Mouse (Mus musculus) MEL (cell line): ENCODE measurements around the gene Lonp1. TPM values are rescaled to one million over a fixed set of nuclear protein-coding genes. Genes with fewer than 3 reads are reported as not detected.

Experiments used
- DNase-seq: peaks from one replicate; pipeline ENCODE4 v3.0.0; 2011; ENCODE audit warnings: low read depth, low spot score
- H3K27ac ChIP-seq: 2 replicates; pipeline ENCODE4 v1.5.1; 2012; ENCODE audit warnings: low read depth, mild to moderate bottlenecking, control low read depth, low read length, moderate library complexity; ENCODE audit not compliant: control insufficient read depth
- H3K27me3 ChIP-seq, 2 experiments: fragments of 150-350 bp in 1 of 2; sonication (generic) in 1 of 2; 2 replicates each; pipeline ENCODE4 v1.6.1; 2012; ENCODE audit warnings: low read length in 2 of 2, mild to moderate bottlenecking in 2 of 2, improper control_type of control experiment in 1 of 2, moderate library complexity in 1 of 2; ENCODE audit not compliant: insufficient read depth in 2 of 2, control insufficient read depth in 1 of 2
- H3K36me3 ChIP-seq, 2 experiments: 2 replicates each; pipeline ENCODE4 v1.6.1; 2012 to 2014; ENCODE audit warnings: low read length in 2 of 2, improper control_type of control experiment in 1 of 2, inconsistent platforms in 1 of 2, mild to moderate bottlenecking in 1 of 2; ENCODE audit not compliant: insufficient read depth in 2 of 2, control insufficient read depth in 1 of 2
- H3K4me1 ChIP-seq, 2 experiments: fragments of 150-350 bp in 1 of 2; sonication (generic) in 1 of 2; 2 replicates each; pipeline ENCODE4 v1.6.1; 2012; ENCODE audit warnings: low read length in 2 of 2, improper control_type of control experiment in 1 of 2, mild to moderate bottlenecking in 1 of 2; ENCODE audit not compliant: insufficient read depth in 2 of 2, control insufficient read depth in 1 of 2
- H3K4me3 ChIP-seq, 2 experiments: fragments of 150-350 bp in 1 of 2; sonication (generic) in 1 of 2; 2 replicates each; pipeline ENCODE4 v1.5.1; 2012; ENCODE audit warnings: low read depth in 2 of 2, low read length in 2 of 2, mild to moderate bottlenecking in 2 of 2, moderate library complexity in 2 of 2, control low read depth in 1 of 2, improper control_type of control experiment in 1 of 2; ENCODE audit not compliant: control insufficient read depth in 1 of 2, insufficient read depth in 1 of 2
- H3K79me2 ChIP-seq: 2 replicates; pipeline ENCODE4 v1.6.1; 2012; ENCODE audit warnings: mild to moderate bottlenecking, low read length, moderate library complexity; ENCODE audit not compliant: control insufficient read depth, poor library complexity, insufficient read depth
- H3K9ac ChIP-seq: 2 replicates; pipeline ENCODE4 v1.6.1; 2012; ENCODE audit warnings: low read depth, mild to moderate bottlenecking, control low read depth, low read length, moderate library complexity; ENCODE audit not compliant: control insufficient read depth, poor library complexity, severe bottlenecking
- H3K9me3 ChIP-seq: fragments of 150-350 bp; sonication (generic); replicated peaks from 2 replicates; pipeline ENCODE4 v1.6.1; 2012; ENCODE audit warnings: mild to moderate bottlenecking, low read length, improper control_type of control experiment, moderate library complexity; ENCODE audit not compliant: insufficient read depth
- BHLHE40 ChIP-seq: IDR thresholded peaks from 2 replicates; pipeline ENCODE4 v1.6.1; 2012; ENCODE audit warnings: low read depth, mild to moderate bottlenecking, inconsistent platforms, low read length, improper control_type of control experiment, borderline replicate concordance
- E2F4 ChIP-seq: IDR thresholded peaks from 2 replicates; pipeline ENCODE4 v1.6.1; 2011; ENCODE audit warnings: low read depth, low read length, improper control_type of control experiment, borderline replicate concordance
- EP300 ChIP-seq, 2 experiments: IDR thresholded peaks; 2 replicates each; pipeline ENCODE4 v1.6.1; 2011; ENCODE audit warnings: improper control_type of control experiment in 2 of 2, low read length in 2 of 2, low read depth in 1 of 2, mild to moderate bottlenecking in 1 of 2
- ETS1 ChIP-seq: IDR thresholded peaks from 2 replicates; pipeline ENCODE4 v1.6.1; 2012; ENCODE audit warnings: low read depth, mild to moderate bottlenecking, inconsistent platforms, low read length, improper control_type of control experiment, moderate library complexity
- JUND ChIP-seq: IDR thresholded peaks from 2 replicates; pipeline ENCODE4 v1.6.1; 2011; ENCODE audit warnings: low read depth, mild to moderate bottlenecking, improper control_type of control experiment, low read length
- KAT2A ChIP-seq: conservative IDR thresholded peaks from 2 replicates; pipeline ENCODE4 v1.6.1; 2012; ENCODE audit warnings: low read depth, low read length, improper control_type of control experiment, inconsistent platforms
- MAFK ChIP-seq: IDR thresholded peaks from 2 replicates; pipeline ENCODE4 v1.6.1; 2011; ENCODE audit warnings: low read depth, mild to moderate bottlenecking, low read length, improper control_type of control experiment, borderline replicate concordance
- MEF2A ChIP-seq: IDR thresholded peaks from 2 replicates; pipeline ENCODE4 v1.6.1; 2014; ENCODE audit warnings: low read depth, mild to moderate bottlenecking, inconsistent platforms, low read length, improper control_type of control experiment; ENCODE audit not compliant: poor library complexity, insufficient replicate concordance, severe bottlenecking; ENCODE audit errors: extremely low read depth
- MYB ChIP-seq: IDR thresholded peaks from 2 replicates; pipeline ENCODE4 v1.6.1; 2011; ENCODE audit warnings: mild to moderate bottlenecking, low read depth, low read length, improper control_type of control experiment
- MYC ChIP-seq: IDR thresholded peaks from 2 replicates; pipeline ENCODE4 v1.6.1; 2011; ENCODE audit warnings: low read depth, mild to moderate bottlenecking, low read length, improper control_type of control experiment, moderate library complexity
- NELFE ChIP-seq: IDR thresholded peaks from 2 replicates; pipeline ENCODE4 v1.6.1; 2011; ENCODE audit warnings: low read depth, low read length, improper control_type of control experiment
- NRF1 ChIP-seq: IDR thresholded peaks from 2 replicates; pipeline ENCODE4 v1.6.1; 2014; ENCODE audit warnings: low read depth, mild to moderate bottlenecking, inconsistent platforms, low read length, improper control_type of control experiment, moderate library complexity; ENCODE audit not compliant: poor library complexity, insufficient read depth, severe bottlenecking
- POLR2A ChIP-seq, 2 experiments: IDR thresholded peaks; 2 replicates each; pipeline ENCODE4 v1.6.1; 2011 to 2012; ENCODE audit warnings: low read length in 2 of 2, mild to moderate bottlenecking in 2 of 2, control low read depth in 1 of 2, improper control_type of control experiment in 1 of 2, low read depth in 1 of 2, moderate library complexity in 1 of 2; ENCODE audit not compliant: control insufficient read depth in 1 of 2, insufficient read depth in 1 of 2, poor library complexity in 1 of 2
- POLR2AphosphoS2 ChIP-seq: IDR thresholded peaks from 2 replicates; pipeline ENCODE4 v1.6.1; 2011; ENCODE audit warnings: low read length, improper control_type of control experiment
- POLR2AphosphoS5 ChIP-seq: IDR thresholded peaks from 2 replicates; pipeline ENCODE4 v1.6.1; 2012; ENCODE audit warnings: low read depth, borderline replicate concordance, mild to moderate bottlenecking, inconsistent platforms, low read length, moderate library complexity, mixed read lengths
- RAD21 ChIP-seq: IDR thresholded peaks from 2 replicates; pipeline ENCODE4 v1.6.1; 2011; ENCODE audit warnings: mild to moderate bottlenecking, low read depth, low read length, improper control_type of control experiment
- RCOR1 ChIP-seq: IDR thresholded peaks from 2 replicates; pipeline ENCODE4 v1.6.1; 2012; ENCODE audit warnings: low read depth, mild to moderate bottlenecking, inconsistent platforms, low read length, improper control_type of control experiment
- SIN3A ChIP-seq: IDR thresholded peaks from 2 replicates; pipeline ENCODE4 v1.6.1; 2012; ENCODE audit warnings: low read length, improper control_type of control experiment, inconsistent platforms
- SMC3 ChIP-seq: IDR thresholded peaks from 2 replicates; pipeline ENCODE4 v1.6.1; 2011; ENCODE audit warnings: low read depth, low read length, improper control_type of control experiment
- TAL1 ChIP-seq: IDR thresholded peaks from 2 replicates; pipeline ENCODE4 v1.6.1; 2012; ENCODE audit warnings: mild to moderate bottlenecking, inconsistent platforms, low read length, moderate library complexity, mixed read lengths
- TCF12 ChIP-seq: IDR thresholded peaks from 2 replicates; pipeline ENCODE4 v1.6.1; 2014; ENCODE audit warnings: low read depth, mild to moderate bottlenecking, inconsistent platforms, low read length, improper control_type of control experiment, moderate library complexity
- USF1 ChIP-seq: IDR thresholded peaks from 2 replicates; pipeline ENCODE4 v1.6.1; 2014; ENCODE audit warnings: low read depth, mild to moderate bottlenecking, inconsistent platforms, low read length, improper control_type of control experiment, moderate library complexity
- USF2 ChIP-seq, 2 experiments: IDR thresholded peaks; 2 replicates each; pipeline ENCODE4 v1.6.1; 2011 to 2012; ENCODE audit warnings: improper control_type of control experiment in 2 of 2, low read length in 2 of 2, borderline replicate concordance in 1 of 2, inconsistent platforms in 1 of 2, low read depth in 1 of 2, mild to moderate bottlenecking in 1 of 2; ENCODE audit not compliant: insufficient read depth in 1 of 2
- ZNF384 ChIP-seq: IDR thresholded peaks from 2 replicates; pipeline ENCODE4 v1.6.1; 2012; ENCODE audit warnings: low read depth, mild to moderate bottlenecking, inconsistent platforms, low read length, improper control_type of control experiment
- polyA plus RNA-seq, 2 experiments: library from polyadenylated mRNA; stranded (reverse) in 1 of 2; unstranded in 1 of 2; fragments of >175 nt in 1 of 2; fragments of >200 nt in 1 of 2; gene quantifications; 2 replicates each; pipeline versions ENCODE4 v1.2.1 to v1.2.4; 2012; ENCODE audit warnings: low replicate concordance in 2 of 2, low read depth in 1 of 2; ENCODE audit not compliant: insufficient read length in 2 of 2, insufficient read depth in 1 of 2, missing spikeins in 1 of 2
- total RNA-seq: library from RNA; depleted of rRNA; stranded (reverse); fragments of 300-350 nt; gene quantifications from 2 replicates; pipeline ENCODE4 v1.2.3, GENCODE M21; 2012

The Lonp1 gene
- total and polyA plus RNA-seq, 3 experiments = 162 to 296 (median 197) TPM

DNA sequence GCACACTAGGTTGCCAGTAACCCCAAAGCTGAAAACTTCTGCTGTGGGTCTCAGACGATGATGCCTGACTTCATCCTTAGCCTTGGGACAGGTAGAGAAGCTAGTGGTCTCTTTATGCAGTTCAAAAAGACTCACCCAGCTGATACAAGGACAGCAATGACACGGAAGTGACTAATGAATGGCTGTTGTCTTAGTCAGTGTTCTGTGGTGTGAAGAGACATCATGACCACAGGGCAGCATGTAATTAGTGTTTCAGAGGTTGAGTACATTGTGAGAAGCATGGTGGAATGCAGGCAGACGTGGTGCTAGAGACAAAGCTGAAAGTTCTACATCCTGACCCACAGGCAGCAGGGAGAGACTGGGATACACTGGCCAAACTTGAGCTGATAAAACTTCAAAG lies 40.9 kb upstream of the Lonp1 start:
- Histone ChIP-seq H3K27me3 (no peaks in the 10 kb centered on the region), H3K9me3 (no peaks in the 10 kb centered on the region), H3K4me3 (no peak overlapping the region), H3K27ac (no peak overlapping the region), H3K4me1 (peaks cover 0 to 6% of the 10 kb centered on the region in 2 experiments; a peak in 2 of 4 replicates), H3K36me3 (no peaks in the 10 kb centered on the region), H3K79me2 (peaks cover under 1% of the 10 kb centered on the region; the same call in 1 of the 2 replicates), H3K9ac (no peak overlapping the region)
- DNase-seq = no peak
- TF ChIP-seq ETS1 = no peak
- TF ChIP-seq NELFE = no peak

DNA sequence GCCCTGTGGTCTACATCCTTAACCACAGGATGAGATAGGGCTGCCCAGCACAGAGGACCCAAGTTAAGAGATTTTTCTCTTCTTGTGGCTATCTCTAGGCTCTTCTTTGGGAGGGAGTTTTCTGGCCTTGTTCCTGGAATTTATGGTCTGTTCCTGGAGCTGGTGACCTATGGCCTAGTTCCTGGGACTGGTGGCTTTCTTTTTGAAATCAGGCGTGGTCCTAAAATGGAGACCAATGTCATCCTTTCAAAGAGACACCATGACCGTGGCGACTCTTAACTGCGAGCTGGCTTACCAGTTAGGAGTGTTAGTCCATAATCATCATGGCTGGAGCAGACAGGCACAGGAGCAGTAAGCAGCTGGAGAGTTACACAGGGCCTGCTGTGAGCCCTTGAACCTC lies 39.7 kb upstream of the Lonp1 start:
- no peak for DNase-seq
- H3K9me3 ChIP-seq = no peaks in the 10 kb centered on the region
- no peak overlapping the region for H3K4me3 ChIP-seq

DNA sequence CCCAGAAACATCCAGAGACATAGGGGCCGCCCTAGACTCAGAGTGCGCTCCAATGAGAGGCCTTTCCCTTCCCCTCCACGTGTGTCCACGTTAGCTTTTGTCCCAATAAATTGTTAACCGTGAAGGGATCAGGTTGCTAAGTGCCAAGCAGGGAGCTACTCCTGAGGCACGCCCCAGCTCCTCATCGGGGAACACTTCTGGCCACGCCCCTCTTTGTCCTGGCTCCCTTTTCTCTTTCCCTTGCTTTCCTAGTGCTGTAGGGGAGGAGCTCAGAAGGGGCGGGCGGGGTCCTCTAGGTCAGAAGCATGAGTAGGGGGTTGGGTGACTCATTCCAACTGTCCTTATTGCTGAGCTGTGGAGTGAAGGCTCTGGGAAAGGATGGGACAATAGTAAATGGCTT lies 37.6 kb upstream of the Lonp1 start:
- H3K36me3 ChIP-seq = no peaks in the 10 kb centered on the region
- H3K27ac ChIP-seq = no peak overlapping the region
- TF ChIP-seq JUND = no peak
- TF ChIP-seq MAFK = no peak
- no peak for TF ChIP-seq SMC3
- TF ChIP-seq TCF12 = no peak
- TF ChIP-seq POLR2AphosphoS2 = no peak
- TF ChIP-seq POLR2A (IDR thresholded peaks at IDR 0.05; ENCODE audit: control insufficient read depth in 1 of 2, insufficient read depth in 1 of 2, low read depth in 1 of 2, low read length in 2 of 2, poor library complexity in 1 of 2) = no peak
- TF ChIP-seq SIN3A = no peak
- TF ChIP-seq BHLHE40 = no peak
- TF ChIP-seq TAL1 = no peak
- TF ChIP-seq POLR2AphosphoS5 = no peak
- no peak for TF ChIP-seq ZNF384
- no peak for TF ChIP-seq EP300 (IDR thresholded peaks at IDR 0.05; ENCODE audit: low read depth in 1 of 2, low read length in 2 of 2)
- no peak for TF ChIP-seq KAT2A
- no peak for TF ChIP-seq USF1
- no peak for TF ChIP-seq MYC
- TF ChIP-seq RCOR1 = no peak
- TF ChIP-seq MEF2A = no peak
- no peak for TF ChIP-seq MYB
- no peak for TF ChIP-seq E2F4
- no peaks in the 10 kb centered on the region for H3K9me3 ChIP-seq
- peaks cover 0 to 3% of the 10 kb centered on the region in 2 experiments; a peak in 1 of 4 replicates for H3K4me1 ChIP-seq
- no peaks in the 10 kb centered on the region for H3K27me3 ChIP-seq
- DNase-seq = no peak
- H3K79me2 ChIP-seq = no peaks in the 10 kb centered on the region
- H3K4me3 ChIP-seq = no peak overlapping the region
- H3K9ac ChIP-seq = no peak overlapping the region

More for the DNA sequence above, 39.7 kb upstream of the Lonp1 start:
- H3K27me3 ChIP-seq = no peaks in the 10 kb centered on the region
- H3K36me3 ChIP-seq = no peaks in the 10 kb centered on the region
- no peaks in the 10 kb centered on the region for H3K79me2 ChIP-seq
- peaks cover 0 to 3% of the 10 kb centered on the region in 2 experiments; a peak in 1 of 4 replicates for H3K4me1 ChIP-seq
- no peak for TF ChIP-seq RCOR1
- no peak for TF ChIP-seq SMC3
- TF ChIP-seq MYB = no peak
- TF ChIP-seq EP300 (IDR thresholded peaks at IDR 0.05; ENCODE audit: low read depth in 1 of 2, low read length in 2 of 2) = no peak
- TF ChIP-seq E2F4 = no peak
- no peak for TF ChIP-seq USF2 (IDR thresholded peaks at IDR 0.05; ENCODE audit: borderline replicate concordance in 1 of 2, insufficient read depth in 1 of 2, low read depth in 1 of 2, low read length in 2 of 2)
- no peak for TF ChIP-seq NRF1
- no peak for TF ChIP-seq RAD21
- TF ChIP-seq, all 39 proteins: peak for 0
- Histone ChIP-seq H3K27ac (no peak overlapping the region), H3K9ac (no peak overlapping the region)
